Mouse (Mus musculus) liver, postnatal 0 days (tissue): Measurements from ENCODE around the gene Tbxas1. TPM values are rescaled to one million over a fixed set of nuclear protein-coding genes. Genes with fewer than 3 reads are reported as not detected.

ENCODE experiments used
- ATAC-seq: fragments of 200-750 bp; cut with Nextera tagmentation; 2 replicates; pipeline ENCODE4 v1.8.0; 2017; ENCODE audit warnings: mild to moderate bottlenecking, moderate library complexity
- DNase-seq: peaks from one replicate; pipeline ENCODE4 v3.0.0-alpha.2; 2016
- H3K27ac ChIP-seq: fragments of 300-500 bp; sonication (generic); 2 replicates; pipeline ENCODE4 v1.5.1; 2014; ENCODE audit warnings: antibody characterized with exemption, moderate library complexity, mild to moderate bottlenecking, low read depth
- H3K27me3 ChIP-seq: fragments of 300-500 bp; sonication (generic); 2 replicates; pipeline ENCODE4 v1.6.1; 2014; ENCODE audit warnings: low read length, control low read depth, mixed read lengths; ENCODE audit not compliant: insufficient read depth
- H3K36me3 ChIP-seq: fragments of 300-500 bp; sonication (generic); replicated peaks from 2 replicates; pipeline ENCODE4 v1.6.1; 2014; ENCODE audit warnings: mild to moderate bottlenecking, control low read depth, low read length, moderate library complexity, mixed read lengths; ENCODE audit not compliant: insufficient read depth
- H3K4me1 ChIP-seq: fragments of 300-500 bp; sonication (generic); 2 replicates; pipeline ENCODE4 v1.6.1; 2014; ENCODE audit warnings: antibody characterized with exemption, mild to moderate bottlenecking, control low read depth; ENCODE audit not compliant: insufficient read depth
- H3K4me2 ChIP-seq: fragments of 300-500 bp; sonication (generic); 2 replicates; pipeline ENCODE4 v1.6.1; 2014; ENCODE audit warnings: low read depth, mild to moderate bottlenecking, low read length, moderate library complexity, mixed read lengths
- H3K4me3 ChIP-seq: fragments of 300-500 bp; sonication (generic); 2 replicates; pipeline ENCODE4 v1.5.1; 2014; ENCODE audit warnings: low read depth, low read length
- H3K9ac ChIP-seq: fragments of 300-500 bp; sonication (generic); replicated peaks from 2 replicates; pipeline ENCODE4 v1.6.1; 2014; ENCODE audit warnings: mild to moderate bottlenecking, moderate library complexity
- H3K9me3 ChIP-seq: fragments of 300-500 bp; sonication (generic); 2 replicates; pipeline ENCODE4 v1.6.1; 2016; ENCODE audit warnings: mild to moderate bottlenecking, control low read depth, low read length, mixed read lengths
- CTCF ChIP-seq: sonication (generic); IDR thresholded peaks from 2 replicates; pipeline ENCODE4 v1.5.1; 2016; ENCODE audit warnings: antibody characterized with exemption, low read depth
- EP300 ChIP-seq: IDR thresholded peaks from 2 replicates; pipeline ENCODE4 v1.6.1; 2016; ENCODE audit warnings: antibody characterized with exemption, low read depth, mild to moderate bottlenecking
- WGBS: fragments of 180-500 bp; shearing (Covaris S2); extraction: QIAGEN DNeasy Blood & Tissue Kit; methylation state at CpG from one replicate; pipeline ENCODE4 v1.1.7; 2014; ENCODE audit not compliant: insufficient replicate concordance; 5-methylcytosine and 5-hydroxymethylcytosine counted together
- polyA plus RNA-seq: library from polyadenylated mRNA; unstranded; fragments of >200 nt; fragmentation: Nextera tagmentation; extraction: Ambion mirVana; gene quantifications from 2 replicates; pipeline ENCODE4 v1.2.1, GENCODE M21; 2015

Gene Tbxas1
- 10.3 and 10.6 TPM in 2 replicates for polyA plus RNA-seq

DNA sequence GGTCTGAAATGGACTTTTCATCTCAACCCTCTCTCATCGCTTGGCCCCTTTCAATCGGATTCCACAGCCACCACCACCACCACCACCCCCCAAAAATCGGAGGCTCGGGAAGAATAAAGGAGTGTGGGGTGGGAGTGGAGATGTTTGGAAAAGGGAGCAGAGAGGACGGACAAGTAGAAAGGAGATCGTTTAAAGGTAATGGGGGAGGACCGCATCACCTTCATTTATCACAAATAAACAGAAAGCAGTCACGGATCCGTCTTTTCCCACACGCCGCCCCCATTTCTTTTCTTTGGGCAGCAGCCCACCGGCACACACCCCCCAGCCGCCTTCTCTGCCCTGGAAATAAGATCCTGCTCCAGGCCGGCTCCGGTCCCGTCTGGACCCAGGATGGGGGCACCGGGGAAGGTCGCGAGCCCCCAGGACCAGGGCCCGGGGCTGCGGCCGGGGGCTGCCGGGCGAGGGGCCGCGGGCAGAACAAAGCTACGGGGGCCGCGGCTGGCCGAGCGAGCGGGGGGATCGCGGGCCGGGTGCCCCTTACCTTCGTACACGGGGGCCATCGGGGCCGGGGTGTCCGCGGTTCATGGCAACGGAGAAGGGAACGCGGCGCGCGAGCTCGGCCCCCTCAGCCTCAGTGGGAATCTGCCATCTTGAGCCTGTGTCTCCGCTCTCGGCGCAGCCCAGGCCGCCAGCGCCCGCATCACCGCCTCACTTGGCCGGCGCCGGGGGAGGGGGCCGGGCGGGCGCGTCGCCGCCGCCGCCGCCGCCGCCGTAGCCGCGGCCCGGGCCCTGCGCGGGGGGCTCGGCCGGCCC, at the start of gene Tbxas1:
Gene Tbxas1, plus strand, starts transcription at position 147 of the 813 bp plus-strand sequence.
- peaks cover 33% of the 10 kb centered on the region for H3K4me1 ChIP-seq
- H3K9ac ChIP-seq: peak within 1 kb of the TSS; percentile 100
- TF ChIP-seq CTCF (no peak), EP300 (no peak)
- ATAC-seq (peak; percentile 63), DNase-seq (peak; percentile 67)
- H3K27me3 ChIP-seq: no peaks in the 10 kb centered on the region
- WGBS: 2% methylated on average over 54 of the region's 77 CpGs
- H3K27ac ChIP-seq: peak within 1 kb of the TSS; percentile 99
- H3K4me2 ChIP-seq: peak within 1 kb of the TSS; percentile 72
- peak within 1 kb of the TSS; percentile 99 for H3K4me3 ChIP-seq
- H3K36me3 ChIP-seq: peaks cover 10% of the 10 kb centered on the region
- no peaks in the 10 kb centered on the region for H3K9me3 ChIP-seq

DNA sequence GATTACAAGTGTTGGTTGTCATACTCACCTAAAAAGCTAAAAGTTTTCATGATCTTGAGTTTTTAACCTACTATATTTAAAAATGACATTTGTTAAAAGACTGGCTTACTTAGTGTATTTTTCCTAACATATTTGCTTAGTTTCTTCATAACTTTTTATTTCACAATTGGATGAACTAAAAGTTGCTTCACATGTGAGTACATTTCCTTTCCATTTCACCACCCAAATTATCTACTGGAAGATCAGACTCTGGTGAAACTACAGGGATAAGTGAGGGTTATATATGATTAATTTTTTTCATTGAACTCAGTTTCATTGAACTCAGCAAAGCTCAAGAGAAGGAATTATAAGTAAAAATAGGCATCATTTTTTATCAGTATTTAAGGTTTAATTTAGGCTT, 49.3 kb upstream of the Tbxas1 start:
- Histone ChIP-seq H3K4me3 (no peak overlapping the region), H3K27ac (no peak overlapping the region), H3K36me3 (peaks cover 13% of the 10 kb centered on the region), H3K4me2 (no peak overlapping the region), H3K27me3 (no peaks in the 10 kb centered on the region), H3K9ac (no peak overlapping the region), H3K9me3 (no peaks in the 10 kb centered on the region), H3K4me1 (peaks cover 53% of the 10 kb centered on the region)
- ATAC-seq: no peak
- DNase-seq: no peak
- TF ChIP-seq EP300 (no peak), CTCF (no peak)

DNA sequence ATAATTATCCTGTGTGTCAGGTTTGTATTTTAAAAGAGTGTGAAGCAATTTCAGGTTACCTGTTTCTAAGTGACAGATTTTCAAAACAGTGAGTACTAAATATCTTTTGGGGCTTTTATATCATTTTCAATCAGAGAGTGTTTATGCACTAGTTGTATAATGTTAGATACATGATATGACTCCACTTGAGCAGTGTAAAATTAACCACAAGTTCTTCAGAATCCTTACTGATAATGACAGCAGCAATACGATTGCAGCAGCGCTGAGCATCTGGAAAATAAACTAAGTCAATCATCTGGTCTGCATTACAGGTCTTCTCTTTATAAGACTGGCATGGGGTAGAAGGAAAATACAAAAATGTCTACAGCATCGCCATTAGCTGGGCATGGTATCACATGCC, 48.3 kb upstream of the Tbxas1 start:
- no peak for ATAC-seq
- Histone ChIP-seq H3K9ac (no peak overlapping the region), H3K27me3 (no peaks in the 10 kb centered on the region), H3K4me2 (no peak overlapping the region), H3K36me3 (peaks cover 15% of the 10 kb centered on the region), H3K4me1 (peaks cover 50% of the 10 kb centered on the region), H3K9me3 (no peaks in the 10 kb centered on the region), H3K27ac (peak overlapping the region; percentile 34; the same call in 1 of the 2 replicates), H3K4me3 (no peak overlapping the region)
- no peak for TF ChIP-seq CTCF
- no peak for TF ChIP-seq EP300
- 59% methylated on average over 3 of the region's 3 CpGs for WGBS
- DNase-seq: no peak

DNA sequence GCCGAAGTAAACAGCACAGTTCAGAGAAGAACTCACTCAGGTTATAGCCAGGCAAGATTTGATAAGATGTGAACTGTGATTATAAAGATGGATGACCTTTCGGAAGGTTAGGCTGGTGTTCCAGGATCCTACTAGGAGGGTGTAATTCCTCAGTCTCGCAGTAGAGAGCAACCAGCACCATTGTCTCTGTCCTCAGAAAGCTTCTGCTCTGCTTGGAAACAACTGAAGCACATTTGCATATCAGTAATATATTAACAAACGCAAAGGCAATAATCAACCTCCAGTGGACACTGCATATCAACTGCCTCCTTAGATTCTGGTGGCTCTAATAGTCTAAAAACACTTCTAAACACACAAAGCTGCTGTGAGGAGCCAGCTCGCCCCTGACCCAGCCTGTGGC, 47.8 kb upstream of the Tbxas1 start:
- Histone ChIP-seq H3K27ac (peak overlapping the region; percentile 34), H3K9ac (no peak overlapping the region), H3K4me2 (no peak overlapping the region), H3K27me3 (no peaks in the 10 kb centered on the region), H3K9me3 (no peaks in the 10 kb centered on the region), H3K36me3 (peaks cover 15% of the 10 kb centered on the region), H3K4me1 (peaks cover 47% of the 10 kb centered on the region), H3K4me3 (no peak overlapping the region)
- DNase-seq (no peak), ATAC-seq (peak; percentile 56)
- 67% methylated on average over 5 of the region's 5 CpGs for WGBS
- TF ChIP-seq CTCF (peak; percentile 47), EP300 (no peak)

DNA sequence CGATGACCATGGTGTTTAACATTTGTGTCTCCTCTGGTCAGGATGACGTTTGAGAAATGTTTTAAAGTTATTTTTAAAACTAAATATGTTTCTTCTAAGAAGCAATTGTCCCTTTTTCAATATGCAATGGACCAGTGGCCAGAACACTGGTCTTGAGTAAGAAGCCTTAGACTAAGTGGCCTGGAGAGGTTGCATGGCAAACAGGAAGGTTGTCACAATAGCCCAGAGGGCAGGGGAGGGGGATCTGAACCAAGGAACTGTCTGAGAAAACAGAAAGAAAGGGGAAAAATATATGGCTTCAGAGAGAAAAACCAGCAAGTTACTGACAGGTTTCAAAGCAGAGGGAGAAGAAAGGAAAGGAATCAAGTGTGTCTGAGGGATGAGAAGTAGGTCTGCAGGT, 47.0 kb upstream of the Tbxas1 start:
- H3K4me1 ChIP-seq: peaks cover 47% of the 10 kb centered on the region
- TF ChIP-seq EP300 (no peak), CTCF (no peak)
- DNase-seq (no peak), ATAC-seq (no peak)
- WGBS: 56% methylated on average over 2 of the region's 2 CpGs
- H3K27ac ChIP-seq: peak overlapping the region; percentile 34
- no peak overlapping the region for H3K9ac ChIP-seq
- no peak overlapping the region for H3K4me3 ChIP-seq
- H3K9me3 ChIP-seq: no peaks in the 10 kb centered on the region
- H3K4me2 ChIP-seq: no peak overlapping the region
- no peaks in the 10 kb centered on the region for H3K27me3 ChIP-seq
- H3K36me3 ChIP-seq: peaks cover 15% of the 10 kb centered on the region

DNA sequence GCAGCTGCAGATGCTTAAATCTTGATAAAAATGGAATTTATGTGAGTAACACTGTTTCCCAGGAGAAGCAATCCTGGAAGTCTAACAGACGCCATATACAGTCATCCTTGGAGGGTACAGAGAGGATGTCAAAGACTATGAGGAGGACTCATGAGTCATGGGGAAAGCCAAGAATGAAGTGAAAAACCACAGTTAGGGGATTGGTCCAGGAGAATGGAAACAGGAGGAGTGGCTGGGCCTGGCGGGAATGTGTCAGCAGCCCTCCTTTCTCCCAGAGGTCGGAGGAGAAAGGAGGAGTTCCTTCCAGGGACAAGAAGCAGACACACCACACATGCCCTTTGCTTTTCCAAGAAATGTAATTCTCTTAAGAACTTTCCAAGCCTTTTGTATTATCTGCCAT, 45.8 kb upstream of the Tbxas1 start:
- Histone ChIP-seq H3K9ac (no peak overlapping the region), H3K27me3 (no peaks in the 10 kb centered on the region), H3K27ac (0 out of 2 replicates have a peak overlapping the region, but pooled peaks have one; percentile 4), H3K4me3 (no peak overlapping the region), H3K4me1 (peaks cover 34% of the 10 kb centered on the region), H3K36me3 (peaks cover 19% of the 10 kb centered on the region), H3K4me2 (no peak overlapping the region), H3K9me3 (no peaks in the 10 kb centered on the region)
- DNase-seq (no peak), ATAC-seq (no peak)
- 85% methylated on average over 3 of the region's 3 CpGs for WGBS
- TF ChIP-seq CTCF: no peak
- no peak for TF ChIP-seq EP300
